Mouse (Mus musculus) erythroblast, embryonic 14.5 days (primary cell): ENCODE measurements around the gene Tmc2.

Experiments used
- GATA1 ChIP-seq: IDR thresholded peaks from 2 replicates; pipeline ENCODE4 v1.6.1; 2012; ENCODE audit warnings: low read length, inconsistent platforms, mixed read lengths
- TAL1 ChIP-seq: IDR thresholded peaks from 3 replicates; pipeline ENCODE4 v1.6.1; 2012; ENCODE audit warnings: low read length, inconsistent platforms, mixed read lengths

DNA sequence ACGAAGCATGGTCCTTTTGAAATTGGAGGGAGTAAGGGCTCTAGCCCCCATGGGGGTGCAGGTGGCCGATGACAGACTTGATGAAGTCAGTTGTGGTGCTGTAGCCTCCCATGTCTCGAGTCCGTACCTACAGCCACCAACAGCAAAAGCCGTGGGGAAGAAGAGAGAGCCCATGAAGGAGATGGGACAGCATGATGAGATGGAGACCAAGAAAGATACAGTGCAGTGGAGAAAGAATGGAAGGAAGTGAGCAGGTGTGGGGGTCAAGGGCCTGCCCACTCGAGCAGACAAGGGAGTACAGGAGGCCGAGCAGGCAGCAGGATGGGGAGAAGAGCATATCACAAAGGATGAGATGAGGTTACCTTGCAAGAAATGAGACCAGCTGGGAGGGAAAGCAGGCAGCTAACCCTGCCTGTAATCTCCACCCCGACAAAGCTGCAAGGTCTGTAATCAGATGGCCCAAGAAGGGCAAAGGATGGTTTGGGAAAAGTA, 84.7 kb downstream of the Tmc2 start:
- TF ChIP-seq GATA1: no peak
- no peak for TF ChIP-seq TAL1
